Mouse (Mus musculus): ENCODE measurements around the gene Stx5a.
"Not testable (repeated sequence)": the region's sequence is repeated elsewhere in the genome, so short reads cannot be mapped to it uniquely, and the experiment has no call there.

Gene Stx5a

DNA sequence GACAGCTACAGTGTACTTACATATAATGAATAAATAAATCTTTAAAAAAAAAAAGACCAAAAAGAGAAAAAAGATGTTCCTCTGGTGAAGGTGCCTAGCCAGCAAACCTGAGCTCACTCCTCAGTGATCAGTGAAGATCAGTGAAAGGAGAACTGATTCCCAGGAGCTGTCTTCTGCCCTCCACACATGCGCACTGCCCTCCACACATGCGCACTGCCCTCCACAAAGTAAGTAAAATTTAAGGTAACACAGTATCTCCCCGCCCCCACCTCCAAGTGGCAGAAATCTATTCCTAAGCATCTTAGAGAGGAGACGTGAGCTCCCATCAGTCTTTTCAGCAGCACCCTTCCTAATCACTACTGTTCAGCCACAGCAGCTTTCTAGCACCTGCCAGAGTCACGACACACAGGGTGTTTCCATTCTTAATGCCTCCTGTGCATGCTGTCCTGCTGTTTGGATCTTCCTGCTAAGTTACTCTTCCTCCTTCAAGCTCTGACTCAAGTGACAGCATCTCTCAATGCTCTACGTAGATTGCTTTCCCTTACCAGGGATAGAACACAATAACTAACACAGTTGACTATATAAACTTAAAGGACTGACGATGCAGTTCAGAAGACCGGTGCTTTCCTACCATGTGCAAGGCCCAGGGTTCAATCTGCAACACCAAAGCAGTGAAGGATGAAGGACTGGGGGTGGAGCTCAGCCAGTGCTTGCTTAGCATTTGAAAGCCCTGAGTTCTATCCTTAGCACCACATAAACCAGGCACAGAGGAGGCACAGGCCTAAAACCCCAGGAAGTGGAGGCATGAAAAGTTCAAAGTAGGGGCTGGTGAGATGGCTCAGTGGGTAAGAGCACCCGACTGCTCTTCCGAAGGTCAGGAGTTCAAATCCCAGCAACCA, 25.1 kb upstream of the Stx5a start:
- in situ Hi-C loops (cut with MboI, MseI): no loop called here

DNA sequence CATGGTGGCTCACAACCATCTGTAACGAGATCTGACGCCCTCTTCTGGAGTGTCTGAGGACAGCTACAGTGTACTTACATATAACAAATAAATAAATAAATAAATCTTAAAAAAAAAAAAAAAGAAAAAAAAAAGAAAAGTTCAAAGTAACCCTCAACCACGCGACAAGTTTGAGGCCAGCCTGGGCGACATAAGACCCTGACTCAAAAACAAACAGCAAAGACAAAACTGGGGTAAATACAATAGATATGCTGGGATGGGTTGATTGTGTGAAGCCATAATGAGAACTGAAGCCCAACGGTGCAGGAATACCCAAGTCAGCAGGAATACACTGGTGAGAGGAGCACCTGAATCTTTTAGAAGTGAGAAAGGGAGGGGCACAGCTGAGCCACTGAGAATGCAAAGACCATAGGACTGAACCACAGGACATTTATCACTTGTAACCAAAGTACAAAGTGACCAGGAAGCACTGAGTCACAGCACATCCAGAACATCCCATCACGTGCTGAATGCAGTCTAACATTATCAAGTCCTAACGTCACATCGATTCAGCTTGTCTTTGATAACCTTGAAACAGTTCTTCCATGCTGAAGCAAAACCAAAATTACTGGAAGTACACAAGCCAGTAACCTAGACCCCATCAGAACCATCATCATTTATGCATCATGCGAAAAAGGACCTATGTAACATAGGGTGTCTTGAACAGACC, 24.3 kb upstream of the Stx5a start:
- in situ Hi-C loops (cut with MboI, MseI): no loop called here

DNA sequence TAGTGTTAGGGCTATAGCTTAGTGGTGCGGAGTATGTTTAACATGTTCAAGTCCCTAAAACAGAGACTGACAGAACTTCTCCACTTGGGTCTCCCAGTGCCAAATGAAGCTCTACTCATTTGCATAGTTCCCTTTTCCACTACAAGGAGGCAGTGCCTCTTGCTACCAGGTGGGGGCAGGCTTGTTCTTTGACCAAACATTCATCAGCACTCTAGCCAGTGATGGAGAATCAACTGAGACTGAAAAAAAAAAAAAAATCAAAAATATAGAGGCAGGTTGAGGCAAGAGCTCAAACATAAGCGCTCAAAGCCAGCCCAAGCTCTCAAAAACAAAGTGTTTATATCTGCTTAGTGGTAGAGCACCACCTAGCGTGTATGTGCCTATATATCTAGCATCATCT, 22.9 kb upstream of the Stx5a start:
- in situ Hi-C loops (cut with MboI, MseI): no loop called here

DNA sequence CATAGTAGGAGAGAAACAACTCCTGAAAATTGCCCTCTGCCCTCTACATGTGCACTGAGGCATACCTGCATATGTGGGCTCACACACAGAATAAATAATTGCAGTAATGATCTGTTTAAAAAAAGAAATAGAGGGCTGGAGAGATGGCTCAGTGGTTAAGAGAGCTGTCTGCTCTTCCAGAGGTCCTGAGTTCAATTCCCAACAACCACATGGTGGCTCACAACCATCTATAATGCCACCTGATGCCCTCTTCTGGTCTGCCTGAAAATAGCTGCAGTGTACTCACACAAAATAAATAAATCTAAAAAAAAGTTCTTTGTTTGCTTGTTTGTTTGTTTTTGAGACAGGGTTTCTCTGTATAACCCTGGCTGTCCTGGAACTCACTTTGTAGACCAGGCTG, 22.2 kb upstream of the Stx5a start:
- in situ Hi-C loops (cut with MboI, MseI): not testable (repeated sequence)

DNA sequence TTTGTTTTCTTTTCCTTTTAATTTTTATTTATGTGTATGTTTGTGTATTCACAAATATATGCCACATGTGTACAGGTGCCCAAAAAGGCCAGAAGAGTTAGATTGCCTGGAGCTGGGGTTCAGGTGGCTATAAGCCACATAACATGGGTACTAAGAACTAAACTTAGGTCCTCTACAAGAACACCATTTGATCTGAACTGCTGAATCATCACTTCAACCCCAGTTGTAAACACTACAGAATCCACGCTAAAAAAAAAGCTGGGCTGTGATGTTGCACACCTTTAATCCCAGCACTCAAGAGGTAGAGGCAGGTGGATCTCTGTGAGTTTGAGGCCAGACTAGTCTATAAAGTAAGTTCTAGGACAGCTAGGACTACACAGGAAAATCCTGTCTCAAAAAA, 19.8 kb upstream of the Stx5a start:
- in situ Hi-C loops (cut with MboI, MseI): no loop called here

DNA sequence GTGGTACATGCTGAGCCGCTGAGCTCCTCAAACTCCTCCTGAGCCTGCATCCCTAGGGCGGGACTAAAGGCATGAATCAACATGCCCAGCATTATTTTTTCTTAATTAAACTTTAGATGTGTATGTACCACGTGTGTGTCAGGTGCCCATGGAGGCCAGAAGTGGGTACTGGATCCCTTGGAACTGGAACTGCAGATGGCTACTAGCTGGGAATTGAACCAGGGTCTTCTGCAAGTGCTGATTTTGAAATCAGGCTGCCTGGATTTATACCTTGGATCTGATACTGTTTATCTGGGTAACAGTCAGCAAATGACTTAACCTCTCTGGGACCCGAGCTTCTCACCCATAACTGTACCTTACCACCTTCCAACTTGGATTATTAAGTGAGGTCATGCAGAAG, 19.2 kb upstream of the Stx5a start:
- in situ Hi-C loops (cut with MboI, MseI): no loop called here

DNA sequence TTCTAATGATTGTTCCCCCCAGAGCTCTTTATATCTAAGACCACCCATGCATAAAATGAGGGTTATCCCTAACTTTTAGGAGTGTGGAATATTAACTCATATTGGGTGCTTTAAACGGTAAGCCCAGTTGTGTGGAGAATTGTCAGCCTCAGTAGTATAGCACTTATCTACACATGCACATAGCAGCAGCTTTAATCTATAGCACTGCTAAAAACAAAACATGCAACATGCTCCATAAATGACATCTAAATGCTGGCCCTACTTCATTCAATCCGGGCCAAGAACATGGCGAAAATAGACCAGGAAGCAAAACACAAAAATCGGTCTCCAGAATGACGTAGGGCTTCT, 18.7 kb upstream of the Stx5a start:
- in situ Hi-C loops (cut with MboI, MseI): no loop called here

DNA sequence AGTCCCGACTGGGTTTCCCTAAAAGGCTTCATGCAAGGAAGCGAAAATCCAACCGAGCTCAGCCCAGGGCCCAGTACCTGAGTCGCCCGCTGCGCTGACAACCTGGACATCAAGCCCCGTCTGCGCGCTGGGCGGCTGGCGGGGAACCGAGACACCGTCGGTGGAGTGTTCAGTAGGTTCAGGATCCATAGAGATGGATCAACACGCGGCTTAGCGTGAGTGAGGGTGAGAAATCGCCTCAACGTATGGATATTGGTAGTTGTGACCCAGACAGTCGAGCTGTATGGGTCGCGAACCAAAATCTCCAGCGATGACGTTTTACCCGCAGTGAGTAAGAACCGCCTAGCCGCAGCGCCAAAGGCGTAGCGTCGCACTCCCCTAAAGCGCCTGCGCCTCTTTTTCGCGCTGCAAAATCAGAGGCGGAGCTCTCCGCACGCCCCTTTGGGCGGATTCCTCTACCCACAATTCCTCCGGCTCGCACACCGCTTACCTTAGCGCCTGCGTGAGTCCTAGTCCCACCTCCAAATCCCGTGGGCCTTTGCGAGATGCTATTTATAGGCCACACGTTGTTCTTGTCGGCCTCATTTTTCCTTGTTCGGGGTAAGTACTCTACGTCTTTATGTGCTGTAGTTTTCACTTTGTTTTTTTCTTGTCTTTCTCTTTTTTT, 18.2 kb upstream of the Stx5a start, which contains the start of gene Slc3a2:
Slc3a2 (minus strand) TSS at position 463 of the 667 bp plus-strand sequence.
- in situ Hi-C loops (cut with MboI, MseI): no loop called here

DNA sequence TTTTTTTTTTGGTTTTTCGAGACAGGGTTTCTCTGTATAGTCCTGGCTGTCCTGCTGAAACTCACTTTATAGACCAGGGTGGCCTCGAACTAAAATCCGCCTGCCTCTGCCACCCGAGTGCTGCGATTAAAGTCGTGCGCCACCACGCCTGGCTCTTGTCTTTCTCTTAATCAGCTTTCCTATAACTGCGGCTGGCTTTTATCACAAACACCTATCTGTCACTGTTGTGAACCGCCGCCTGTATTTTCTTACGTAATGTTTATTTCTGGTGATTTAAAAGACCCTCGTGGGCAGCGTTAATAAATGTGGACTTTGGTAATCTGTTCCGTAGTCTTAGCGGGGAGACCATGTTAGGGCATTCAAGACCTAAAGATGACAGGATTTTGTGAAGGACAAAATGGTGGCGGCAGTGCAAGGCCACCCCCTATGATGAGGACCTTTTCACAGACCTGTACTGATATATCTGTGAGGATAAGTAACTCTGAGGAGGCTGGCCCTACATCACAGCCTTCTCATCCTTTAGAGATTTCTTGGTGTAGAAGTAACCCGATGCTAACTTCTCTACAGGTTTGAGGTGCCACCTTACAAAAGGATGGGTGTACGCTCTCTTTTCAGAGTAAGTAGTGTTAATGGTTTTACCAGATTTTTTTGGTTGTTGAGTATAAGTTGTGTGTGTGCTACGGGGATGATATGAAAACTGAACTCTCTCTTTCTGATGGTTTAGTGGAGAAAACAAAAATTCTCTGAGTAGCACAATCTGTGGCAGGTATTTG, 17.5 kb upstream of the Stx5a start:
- in situ Hi-C loops (cut with MboI, MseI): no loop called here

DNA sequence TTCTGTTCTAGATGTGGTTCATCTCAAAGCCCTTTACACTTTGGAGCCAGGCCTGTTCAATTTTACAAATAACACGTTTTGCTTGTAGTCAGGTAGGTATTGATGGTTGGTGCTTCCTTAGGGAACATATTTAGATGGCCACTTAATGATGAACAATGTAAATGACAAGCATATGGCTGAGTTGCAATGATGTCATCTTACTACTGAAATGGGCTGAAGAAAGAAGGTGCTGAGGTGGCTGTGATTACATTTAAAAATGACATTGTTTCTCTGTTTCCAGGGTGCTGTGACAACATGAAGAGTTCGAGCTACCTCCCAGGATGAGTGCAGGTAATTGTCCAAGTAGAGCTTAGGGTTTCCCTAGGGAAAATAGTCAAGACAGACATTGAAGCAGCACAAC, 16.8 kb upstream of the Stx5a start:
- in situ Hi-C loops (cut with MboI, MseI): no loop called here

DNA sequence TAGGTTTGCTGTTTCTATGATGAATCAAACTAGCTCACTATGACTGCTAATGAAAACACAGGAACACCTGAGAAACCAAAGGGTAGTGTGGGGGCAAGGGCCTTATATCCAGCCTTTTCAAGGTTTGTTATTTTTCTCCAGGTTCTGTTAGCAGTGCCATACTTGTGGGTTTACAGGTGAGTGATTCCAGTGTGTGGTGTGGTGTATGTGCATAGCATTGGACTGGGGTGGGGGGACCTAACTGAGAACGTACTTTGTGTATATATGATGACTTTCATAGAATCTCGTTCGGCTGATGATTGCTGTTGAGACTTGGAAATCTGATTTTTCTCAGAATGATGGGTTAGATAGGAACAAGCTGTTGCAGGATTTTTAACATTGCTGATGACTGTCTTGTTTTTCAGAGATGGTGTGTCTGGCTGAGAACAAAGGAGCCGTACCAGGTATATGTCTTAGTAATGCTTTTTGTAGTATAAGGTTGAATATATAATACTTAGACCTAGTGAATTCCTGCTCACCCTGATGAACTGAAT, 16.1 kb upstream of the Stx5a start:
- in situ Hi-C loops (cut with MboI, MseI): no loop called here

DNA sequence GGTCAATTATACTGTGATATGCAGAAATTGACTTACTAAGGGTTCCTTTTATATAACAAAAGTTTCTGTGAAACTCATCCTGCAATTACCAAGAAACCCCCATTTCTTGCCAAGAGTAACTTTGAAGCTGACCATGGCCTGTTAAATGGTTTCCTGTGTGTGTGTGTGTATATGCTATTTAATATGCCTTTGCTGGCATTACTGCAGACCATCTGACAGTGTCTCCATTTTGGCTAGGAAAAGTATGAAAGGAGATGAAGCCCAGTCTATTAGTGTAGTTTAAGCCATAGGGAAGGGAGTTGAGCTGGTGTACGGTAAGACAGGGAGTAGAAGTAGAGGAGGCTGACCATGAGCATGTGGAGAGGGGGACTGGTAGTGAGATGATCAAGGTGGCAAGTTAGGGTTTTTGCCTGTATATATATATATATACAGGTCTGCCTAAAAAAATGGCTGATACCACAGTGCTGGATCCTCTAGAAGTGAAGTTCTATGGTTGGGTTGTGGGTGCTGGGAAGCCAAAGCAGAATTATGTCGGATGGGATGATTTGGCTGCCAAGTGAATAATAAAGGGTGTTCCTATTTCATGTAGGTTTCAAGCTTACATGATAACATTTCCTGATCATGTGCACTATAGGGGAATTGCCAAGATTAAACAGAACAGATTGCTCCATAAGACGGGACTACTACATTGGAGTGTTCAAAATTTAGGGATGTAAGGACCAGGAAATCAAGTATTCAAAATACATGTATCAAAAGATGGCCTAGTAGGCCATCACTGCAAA, 14.4 kb upstream of the Stx5a start:
- in situ Hi-C loops (cut with MboI, MseI): no loop called here

DNA sequence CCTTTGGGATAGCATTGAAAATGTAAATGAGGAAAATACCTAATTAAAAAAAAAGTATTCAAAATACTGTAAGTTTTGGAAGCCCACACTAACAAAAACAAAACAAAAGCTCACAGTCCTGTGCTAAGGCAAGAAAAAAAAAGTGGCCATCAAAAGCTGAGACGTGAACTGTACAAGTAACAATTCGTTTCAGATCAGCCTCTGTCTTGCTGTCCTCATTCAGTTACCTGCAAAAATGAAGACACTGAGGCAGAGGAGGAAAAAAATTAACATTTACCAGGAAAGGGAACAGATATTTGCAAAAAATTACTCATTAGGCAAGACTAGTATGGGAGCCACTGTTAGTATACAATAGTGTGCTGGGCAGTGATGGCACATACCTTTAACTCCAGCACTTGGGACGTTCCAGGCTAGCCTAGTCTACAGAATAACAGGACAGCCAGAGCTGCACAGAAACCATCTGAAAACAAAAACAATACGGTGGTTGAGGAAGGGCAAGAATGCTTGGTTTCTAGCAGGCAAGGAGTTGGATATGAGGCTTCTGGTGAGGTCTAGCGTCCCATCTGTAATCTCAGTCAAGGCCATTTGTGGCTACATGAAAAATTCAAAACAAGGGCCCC, 13.6 kb upstream of the Stx5a start:
- in situ Hi-C loops (cut with MboI, MseI): no loop called here

DNA sequence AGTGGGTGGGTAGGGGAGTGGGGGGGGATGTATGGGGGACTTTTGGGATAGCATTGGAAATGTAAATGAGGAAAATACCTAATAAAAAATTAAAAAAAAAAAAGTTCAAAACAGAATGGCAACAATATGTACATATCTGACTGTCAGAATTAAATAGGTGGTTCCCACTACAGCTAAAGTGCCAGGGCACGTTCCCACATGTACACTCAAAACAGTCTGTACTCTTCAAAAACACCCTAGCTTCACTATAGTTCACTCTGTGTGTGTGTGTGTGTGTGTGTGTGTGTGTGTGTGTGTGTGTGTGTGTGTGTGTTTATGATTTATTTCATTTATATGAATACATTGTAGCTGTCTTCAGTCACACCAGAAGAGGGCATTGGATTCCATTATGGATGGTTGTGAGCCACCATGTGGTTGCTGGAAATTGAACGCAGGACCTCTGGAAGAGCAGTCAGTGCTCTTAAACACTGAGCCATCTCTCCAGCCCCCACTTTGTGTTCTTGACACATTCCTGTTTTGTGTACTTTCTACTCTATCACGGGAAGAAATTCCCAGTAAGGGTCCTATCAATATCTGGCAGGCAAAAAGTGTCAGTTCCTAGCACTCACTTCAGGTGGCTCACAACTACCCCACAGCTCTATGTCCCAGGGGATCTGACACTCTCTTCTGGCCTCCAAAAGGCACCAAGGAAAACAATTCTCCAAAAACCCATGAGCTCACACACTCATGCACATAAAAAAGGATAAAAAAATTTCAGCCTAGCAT, 12.7 kb upstream of the Stx5a start:
- in situ Hi-C loops (cut with MboI, MseI): not testable (repeated sequence)

DNA sequence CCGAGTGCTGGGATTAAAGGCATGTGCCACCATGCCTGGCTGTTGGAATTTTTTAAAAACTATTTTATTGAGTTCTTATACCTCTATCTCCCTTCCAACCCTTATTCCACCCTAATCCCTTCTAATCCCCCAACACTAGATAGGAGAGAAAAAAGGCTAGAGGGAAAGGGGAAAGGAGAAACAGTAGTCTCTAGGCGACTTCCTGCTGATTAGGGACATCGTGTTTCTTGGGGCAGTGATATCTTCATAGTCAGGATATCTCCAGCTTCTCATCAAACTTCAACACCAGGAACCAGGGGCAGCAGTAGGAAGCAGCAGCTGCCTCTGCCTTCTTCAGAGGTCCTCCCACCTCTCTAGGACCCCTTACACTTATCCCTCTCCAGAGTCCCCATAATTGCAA, 6.9 kb upstream of the Stx5a start:
- in situ Hi-C loops (cut with MboI, MseI): no loop called here

DNA sequence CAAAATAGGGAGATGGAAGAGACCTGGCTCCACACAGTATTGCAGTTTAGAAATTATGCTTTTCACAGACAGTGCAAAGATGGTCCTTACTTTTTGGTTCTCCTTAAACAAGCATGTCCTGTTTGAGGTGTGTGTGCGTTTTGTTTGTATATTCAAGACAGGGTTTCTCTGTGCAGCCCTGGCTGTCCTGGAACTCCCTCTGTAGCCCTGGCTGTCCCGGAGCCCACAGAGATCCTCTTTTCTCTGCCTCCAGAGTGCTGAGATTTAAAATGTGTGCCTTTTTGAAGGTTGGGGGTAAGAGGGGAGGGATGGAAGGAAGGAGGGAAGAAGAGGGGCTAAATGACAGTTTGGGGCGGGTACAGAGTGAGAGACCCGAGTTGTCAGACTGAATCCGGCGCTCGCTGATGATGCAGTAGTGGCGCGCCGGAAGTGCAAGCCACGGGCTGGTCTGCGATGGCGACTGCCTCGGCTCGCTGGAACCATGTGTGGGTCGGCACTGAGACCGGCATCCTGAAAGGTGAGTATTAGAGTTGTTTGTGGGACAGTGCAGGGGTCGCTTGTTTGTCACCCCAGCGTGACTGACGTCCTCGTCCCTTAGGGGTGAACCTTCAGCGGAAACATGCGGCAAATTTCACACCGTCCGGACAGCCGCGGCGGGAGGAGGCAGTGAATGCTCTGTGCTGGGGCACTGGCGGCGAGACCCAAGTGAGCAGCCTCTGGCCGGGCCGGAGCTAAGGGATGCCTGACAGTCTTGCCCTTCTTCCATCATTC, 5.6 kb upstream of the Stx5a start, which contains the start of gene Wdr74:
Wdr74 (plus strand) TSS at position 439 of the 771 bp plus-strand sequence.
- in situ Hi-C loops (cut with MboI, MseI): loop anchor here (5.0 kb wide), 1 partner anchor 332 kb away; no protein-coding TSS in a partner anchor

DNA sequence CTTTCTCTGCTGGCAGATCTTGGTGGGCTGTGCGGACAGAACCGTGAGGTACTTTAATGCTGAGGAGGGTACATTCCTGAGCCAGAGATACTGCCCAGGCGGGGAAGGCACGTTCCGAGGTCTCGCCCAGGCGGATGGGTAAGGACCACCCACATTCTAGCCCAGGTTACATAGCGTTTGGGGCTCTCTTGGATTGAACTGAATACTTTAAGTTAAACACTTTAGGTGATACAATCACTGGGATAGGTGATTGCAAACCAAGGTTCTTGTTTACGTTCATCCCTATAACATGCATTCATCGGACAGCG, 5.1 kb upstream of the Stx5a start:
- in situ Hi-C loops (cut with MboI, MseI): loop anchor here (5.0 kb wide), 1 partner anchor 331 kb away; no protein-coding TSS in a partner anchor

DNA sequence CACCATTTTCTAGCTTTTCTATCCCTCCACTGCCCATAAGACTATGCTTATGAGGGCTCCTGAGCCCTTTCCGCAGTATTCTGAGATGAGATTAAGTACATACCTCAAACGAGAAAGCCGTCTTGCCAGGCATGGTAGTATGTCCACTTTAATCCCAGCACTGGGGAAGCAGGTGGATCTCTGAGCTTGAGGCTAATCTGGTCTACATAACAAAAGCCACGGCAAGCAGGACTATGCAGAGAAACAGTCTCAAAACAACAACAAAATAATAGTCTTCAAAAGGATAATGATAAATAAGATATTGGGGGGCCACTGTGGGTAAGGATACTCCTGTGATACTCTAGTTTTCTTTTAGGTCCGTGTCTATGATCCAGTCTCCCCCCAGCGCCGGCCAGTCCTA, 2.3 kb upstream of the Stx5a start:
- in situ Hi-C loops (cut with MboI, MseI): loop anchor here (5.0 kb wide), 1 partner anchor 328 kb away; no protein-coding TSS in a partner anchor

DNA sequence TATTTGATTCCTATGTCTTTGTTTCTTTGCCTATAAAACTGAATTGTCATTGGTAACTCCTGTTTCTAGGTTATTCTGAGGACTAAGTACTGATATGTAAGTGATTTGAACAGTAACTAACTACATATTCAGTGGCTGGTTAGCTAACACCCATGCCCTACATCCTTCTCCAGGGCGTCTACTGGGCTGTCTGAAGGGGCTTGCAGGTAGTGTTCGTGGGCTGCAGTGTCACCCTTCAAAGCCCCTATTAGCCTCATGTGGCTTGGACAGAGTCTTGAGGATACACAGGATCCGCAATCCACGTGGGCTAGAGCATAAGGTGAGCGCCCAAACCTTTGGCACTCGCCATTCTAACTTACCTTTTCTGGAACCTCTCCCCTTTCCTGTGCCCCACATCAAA, 1.6 kb upstream of the Stx5a start:
- in situ Hi-C loops (cut with MboI, MseI): loop anchor here (5.0 kb wide), 1 partner anchor 328 kb away; no protein-coding TSS in a partner anchor

Data from regulatory T cell (primary cell).